Mouse (Mus musculus): ENCODE measurements at regions not wholly inside any gene's neighbourhood (a gene's known extent, or its start where the extent isn't known, plus 50 kb on each side); places are given as distances from the start of the nearest gene placed in this dataset.

DNA sequence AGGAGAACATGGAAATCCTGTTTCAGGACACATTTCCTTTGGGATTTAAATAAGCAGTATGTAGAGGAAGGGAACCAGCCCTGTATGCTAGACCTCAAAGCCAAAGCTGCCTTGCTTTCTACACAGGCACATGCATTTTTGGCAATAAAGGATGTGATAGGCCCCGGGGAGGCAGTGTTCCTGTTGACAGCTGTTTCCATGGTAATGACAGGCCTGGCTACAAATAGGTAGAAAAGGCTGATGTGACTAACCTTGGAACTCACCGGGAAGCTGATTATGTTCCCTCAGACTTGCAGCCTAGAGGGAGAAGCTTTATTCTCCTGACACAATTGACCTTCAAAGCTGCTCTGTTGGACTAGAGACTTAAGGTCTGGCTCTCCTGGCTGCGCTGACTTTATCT is 101.6 kb upstream of the Ywhaq start:
- TF ChIP-seq CTCF (IDR thresholded peaks at IDR 0.05; ENCODE audit: control insufficient read depth, insufficient read depth, insufficient read length) (no peak), MYOD1 (IDR thresholded peaks at IDR 0.05; ENCODE audit: control insufficient read depth, insufficient read length, low read depth) (no peak), USF1 (IDR thresholded peaks at IDR 0.05; ENCODE audit: low read depth) (no peak)

Data from C2C12 (cell line).